Mouse (Mus musculus) frontal cortex, postnatal 36 days (tissue): ENCODE results near the gene Immp2l.

Experiments
- DNase-seq, 2 experiments: peaks; one replicate each; pipeline ENCODE4 v3.0.0; 2022; ENCODE audit warnings: low spot score in 2 of 2

Gene Immp2l

GRCm38 (mm10) chr12:41313391-41313790 lies 289.5 kb downstream of the Immp2l start:
- no peak for DNase-seq

GRCm38 (mm10) chr12:41314811-41315461 lies 291.0 kb downstream of the Immp2l start:
- no peak for DNase-seq

GRCm38 (mm10) chr12:41315871-41316270 lies 292.0 kb downstream of the Immp2l start:
- DNase-seq: no peak

- no peak for DNase-seq
These were observed 292.5 kb downstream of the Immp2l start for GRCm38 (mm10) chr12:41316426-41316825.

GRCm38 (mm10) chr12:41317431-41317830 lies 293.5 kb downstream of the Immp2l start:
- no peak for DNase-seq

- DNase-seq: no peak
These were observed 298.1 kb downstream of the Immp2l start for GRCm38 (mm10) chr12:41322018-41322417.

- DNase-seq: no peak
These were observed 300.5 kb downstream of the Immp2l start for GRCm38 (mm10) chr12:41324418-41324817.

GRCm38 (mm10) chr12:41325756-41326155 lies 301.9 kb downstream of the Immp2l start:
- no peak for DNase-seq

GRCm38 (mm10) chr12:41330988-41331671 lies 307.2 kb downstream of the Immp2l start:
- DNase-seq: no peak

GRCm38 (mm10) chr12:41345621-41346020 lies 321.7 kb downstream of the Immp2l start:
- DNase-seq: no peak

GRCm38 (mm10) chr12:41347494-41347893 lies 323.6 kb downstream of the Immp2l start:
- DNase-seq: no peak

GRCm38 (mm10) chr12:41349386-41349785 lies 325.5 kb downstream of the Immp2l start:
- no peak for DNase-seq

GRCm38 (mm10) chr12:41349814-41350213 lies 325.9 kb downstream of the Immp2l start:
- DNase-seq: no peak

GRCm38 (mm10) chr12:41351275-41351674 lies 327.4 kb downstream of the Immp2l start:
- no peak for DNase-seq

GRCm38 (mm10) chr12:41354857-41355256 lies 331.0 kb downstream of the Immp2l start:
- DNase-seq: no peak

- no peak for DNase-seq
These were observed 332.1 kb downstream of the Immp2l start for GRCm38 (mm10) chr12:41356040-41356439.

- no peak for DNase-seq
These were observed 362.8 kb downstream of the Immp2l start for GRCm38 (mm10) chr12:41386685-41387084.

- DNase-seq: peak in 1 of 2 experiments; percentile 37
These were observed 370.3 kb downstream of the Immp2l start for GRCm38 (mm10) chr12:41394231-41394630.

GRCm38 (mm10) chr12:41401136-41401535 lies 377.2 kb downstream of the Immp2l start:
- DNase-seq: no peak

- no peak for DNase-seq
These were observed 378.0 kb downstream of the Immp2l start for GRCm38 (mm10) chr12:41401923-41402322.

GRCm38 (mm10) chr12:41409431-41409830 lies 385.5 kb downstream of the Immp2l start:
- DNase-seq: no peak

- DNase-seq: no peak
These were observed 392.7 kb downstream of the Immp2l start for GRCm38 (mm10) chr12:41416635-41417034.

GRCm38 (mm10) chr12:41417099-41417498 lies 393.2 kb downstream of the Immp2l start:
- DNase-seq: no peak
